Mouse (Mus musculus): ENCODE measurements around the gene Eif2b3. TPM values are rescaled to one million over a fixed set of nuclear protein-coding genes. Genes with fewer than 3 reads are reported as not detected.

The Eif2b3 gene
- polyA plus RNA-seq, 1 experiment from 2014 or later = 46.4 TPM

DNA sequence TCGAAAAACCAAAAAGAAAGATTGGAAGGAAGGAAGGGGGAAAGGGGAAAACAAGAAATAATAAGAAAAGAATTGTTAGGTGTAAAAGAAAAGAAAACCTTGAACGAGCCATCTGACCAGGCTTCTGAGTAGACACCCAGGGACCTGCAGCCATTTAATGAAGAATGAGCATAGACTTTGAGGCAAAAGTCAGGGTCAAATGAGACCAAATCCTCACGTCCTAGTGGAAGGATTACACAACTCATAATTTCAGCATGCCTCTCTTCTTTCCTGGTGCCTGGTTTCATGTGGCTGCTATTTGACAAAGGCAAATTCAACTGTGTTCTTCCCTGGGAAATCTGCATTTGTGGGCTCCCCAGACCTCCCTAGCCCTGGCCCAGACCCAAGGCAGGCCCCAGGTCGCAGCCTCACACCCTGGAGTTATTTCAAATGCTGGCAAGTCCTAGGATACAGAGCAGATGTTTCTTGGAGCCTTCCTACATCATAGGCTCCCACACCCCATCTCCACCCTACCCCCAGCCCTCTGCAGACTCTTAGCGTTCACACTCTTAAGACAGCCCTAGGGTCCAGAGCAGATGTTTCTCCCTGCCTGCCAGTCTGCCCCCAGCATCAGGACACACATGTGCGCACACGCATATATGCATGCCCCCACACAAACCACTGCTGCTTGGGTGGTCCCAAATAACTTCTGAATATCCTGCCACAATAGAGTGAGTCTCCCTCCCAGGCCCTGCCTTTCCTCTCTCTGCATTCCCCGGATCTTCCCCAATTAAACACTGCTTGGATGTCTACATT, 79.0 kb downstream of the Eif2b3 start:
- H3K9ac ChIP-seq = no peak overlapping the region
- 58% methylated on average over 8 of the region's 8 CpGs for WGBS (ENCODE audit: insufficient replicate concordance)
- peaks cover 49% of the 10 kb centered on the region for H3K27me3 ChIP-seq
- peak overlapping the region; percentile 3; the same call in 1 of the 2 replicates for H3K27ac ChIP-seq
- no peak overlapping the region for H3K4me2 ChIP-seq
- no peaks in the 10 kb centered on the region for H3K9me3 ChIP-seq (replicated peaks)
- DNase-seq = no peak
- no peak for ATAC-seq (ENCODE audit: low read depth)
- H3K4me3 ChIP-seq (replicated peaks) = no peak overlapping the region
- peaks cover 17% of the 10 kb centered on the region for H3K4me1 ChIP-seq (replicated peaks)
- H3K36me3 ChIP-seq = no peaks in the 10 kb centered on the region

DNA sequence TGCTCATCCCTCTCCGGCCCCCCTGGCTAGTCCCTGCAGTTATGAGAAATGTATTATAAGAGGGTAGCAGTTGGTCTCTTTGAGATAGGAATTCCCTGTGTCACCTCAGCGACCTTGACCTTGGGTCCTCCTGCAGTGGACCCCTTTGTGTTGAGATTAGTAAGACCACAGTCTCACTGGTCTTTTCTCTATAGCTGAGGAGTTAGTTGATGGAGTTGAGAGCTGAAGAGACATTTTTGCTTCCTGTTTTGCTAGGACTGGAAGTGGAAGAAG, 79.5 kb downstream of the Eif2b3 start:
- H3K27me3 ChIP-seq = peaks cover 49% of the 10 kb centered on the region
- no peaks in the 10 kb centered on the region for H3K36me3 ChIP-seq
- H3K9me3 ChIP-seq (replicated peaks) = no peaks in the 10 kb centered on the region
- DNase-seq (no peak), ATAC-seq (ENCODE audit: low read depth) (no peak)
- H3K4me2 ChIP-seq = no peak overlapping the region
- H3K4me3 ChIP-seq (replicated peaks) = no peak overlapping the region
- 54% methylated on average over 2 of the region's 2 CpGs for WGBS (ENCODE audit: insufficient replicate concordance)
- no peak overlapping the region for H3K27ac ChIP-seq
- peaks cover 17% of the 10 kb centered on the region for H3K4me1 ChIP-seq (replicated peaks)
- H3K9ac ChIP-seq = no peak overlapping the region

DNA sequence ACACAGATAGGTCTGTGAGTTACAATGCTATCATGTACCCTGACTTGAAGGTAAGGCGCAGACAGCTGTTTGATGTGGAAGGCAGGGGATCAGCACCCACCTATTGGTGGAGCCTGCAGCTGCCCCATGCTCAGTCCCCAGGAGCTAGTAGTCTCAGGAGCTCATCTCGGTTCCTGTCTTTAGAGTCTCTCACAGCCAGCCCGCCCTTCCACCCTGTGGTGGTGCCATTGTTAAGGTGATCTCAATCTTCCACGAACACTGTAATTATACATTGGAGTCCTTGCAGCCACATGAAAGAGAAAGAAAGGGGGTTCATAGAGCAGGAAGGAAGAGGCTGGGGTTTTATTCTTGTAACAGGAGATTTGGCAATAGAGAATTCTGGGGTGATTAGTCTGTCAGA, 80.8 kb downstream of the Eif2b3 start:
- no peak overlapping the region for H3K4me3 ChIP-seq (replicated peaks)
- H3K9ac ChIP-seq = no peak overlapping the region
- no peaks in the 10 kb centered on the region for H3K9me3 ChIP-seq (replicated peaks)
- H3K4me1 ChIP-seq (replicated peaks) = peaks cover 17% of the 10 kb centered on the region
- H3K36me3 ChIP-seq = no peaks in the 10 kb centered on the region
- H3K27ac ChIP-seq = no peak overlapping the region
- peaks cover 38% of the 10 kb centered on the region for H3K27me3 ChIP-seq
- DNase-seq (no peak), ATAC-seq (ENCODE audit: low read depth) (no peak)
- 68% methylated on average over 4 of the region's 4 CpGs for WGBS (ENCODE audit: insufficient replicate concordance)
- no peak overlapping the region for H3K4me2 ChIP-seq

DNA sequence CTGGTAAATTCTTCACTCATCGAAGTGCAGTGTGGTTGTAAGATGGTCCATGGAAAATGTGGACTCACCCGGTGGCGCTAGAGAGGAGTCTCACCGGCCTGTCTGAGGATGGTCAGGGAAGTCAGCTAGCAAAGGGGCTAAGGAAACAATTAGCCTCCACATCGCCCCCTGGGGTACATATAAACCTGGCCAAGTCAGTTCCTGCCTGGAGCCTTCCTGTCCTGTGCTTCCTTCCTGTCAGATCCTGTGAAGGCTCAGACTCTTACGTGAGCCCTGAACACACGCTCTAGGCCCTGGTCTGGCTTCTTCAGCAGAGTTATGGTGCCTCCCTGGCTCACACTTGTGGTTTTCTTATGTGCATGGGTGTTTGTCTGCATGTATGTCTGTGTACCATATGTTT, 82.0 kb downstream of the Eif2b3 start:
- H3K9me3 ChIP-seq (replicated peaks) = no peaks in the 10 kb centered on the region
- H3K4me2 ChIP-seq = no peak overlapping the region
- ATAC-seq (ENCODE audit: low read depth) (no peak), DNase-seq (no peak)
- peaks cover 7% of the 10 kb centered on the region for H3K4me1 ChIP-seq (replicated peaks)
- no peak overlapping the region for H3K27ac ChIP-seq
- H3K4me3 ChIP-seq (replicated peaks) = no peak overlapping the region
- H3K9ac ChIP-seq = no peak overlapping the region
- peaks cover 26% of the 10 kb centered on the region for H3K27me3 ChIP-seq
- 36% methylated on average over 7 of the region's 7 CpGs for WGBS (ENCODE audit: insufficient replicate concordance)
- no peaks in the 10 kb centered on the region for H3K36me3 ChIP-seq

DNA sequence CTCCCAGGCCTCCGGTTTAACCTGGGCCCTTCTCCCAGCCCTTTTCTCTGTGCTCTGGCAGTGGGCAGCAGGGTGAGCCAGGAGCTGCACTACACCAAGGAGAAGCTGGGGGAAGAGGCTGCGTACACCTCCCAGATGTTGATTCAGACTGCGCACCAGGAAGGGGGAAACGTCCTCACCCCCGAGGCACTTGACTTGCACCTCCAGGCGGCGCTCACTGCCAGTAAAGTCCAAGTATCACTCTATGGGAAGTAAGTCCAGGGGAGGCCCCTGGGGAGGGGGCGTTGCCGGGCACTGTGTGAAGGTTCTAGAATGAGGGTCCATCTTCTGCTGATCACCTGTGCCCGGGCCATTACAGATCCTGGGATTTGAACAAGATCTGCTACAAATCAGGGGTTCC, 85.5 kb downstream of the Eif2b3 start:
- Histone ChIP-seq H3K4me2 (no peak overlapping the region), H3K4me1 (replicated peaks) (no peaks in the 10 kb centered on the region), H3K27ac (no peak overlapping the region), H3K9ac (no peak overlapping the region), H3K27me3 (no peaks in the 10 kb centered on the region), H3K4me3 (replicated peaks) (no peak overlapping the region), H3K36me3 (no peaks in the 10 kb centered on the region), H3K9me3 (replicated peaks) (no peaks in the 10 kb centered on the region)
- DNase-seq (no peak), ATAC-seq (ENCODE audit: low read depth) (no peak)
- WGBS (ENCODE audit: insufficient replicate concordance) = 69% methylated on average over 10 of the region's 10 CpGs

DNA sequence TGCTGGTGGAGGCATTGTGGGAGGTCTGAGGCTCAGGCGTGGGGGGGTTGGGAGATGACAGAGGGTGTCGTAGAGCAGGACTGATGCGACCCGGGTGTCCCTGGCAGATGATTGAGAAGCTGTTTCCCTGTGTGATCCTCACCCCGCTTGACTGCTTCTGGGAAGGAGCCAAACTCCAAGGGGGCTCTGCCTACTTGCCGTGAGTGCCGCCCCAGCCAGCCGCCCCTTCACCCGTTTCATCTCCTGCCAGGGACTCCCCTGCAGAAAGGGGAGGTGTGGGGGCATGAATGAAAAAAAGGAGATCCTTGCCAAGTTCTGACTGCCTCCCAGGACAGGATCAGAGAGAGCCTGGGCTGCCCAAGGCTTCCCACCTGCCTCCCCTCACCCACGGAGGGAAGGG, 85.9 kb downstream of the Eif2b3 start:
- H3K9ac ChIP-seq = no peak overlapping the region
- 69% methylated on average over 10 of the region's 10 CpGs for WGBS (ENCODE audit: insufficient replicate concordance)
- no peak overlapping the region for H3K27ac ChIP-seq
- H3K36me3 ChIP-seq = no peaks in the 10 kb centered on the region
- H3K4me3 ChIP-seq (replicated peaks) = no peak overlapping the region
- H3K4me1 ChIP-seq (replicated peaks) = no peaks in the 10 kb centered on the region
- DNase-seq (no peak), ATAC-seq (ENCODE audit: low read depth) (no peak)
- no peaks in the 10 kb centered on the region for H3K9me3 ChIP-seq (replicated peaks)
- H3K4me2 ChIP-seq = no peak overlapping the region
- no peaks in the 10 kb centered on the region for H3K27me3 ChIP-seq

DNA sequence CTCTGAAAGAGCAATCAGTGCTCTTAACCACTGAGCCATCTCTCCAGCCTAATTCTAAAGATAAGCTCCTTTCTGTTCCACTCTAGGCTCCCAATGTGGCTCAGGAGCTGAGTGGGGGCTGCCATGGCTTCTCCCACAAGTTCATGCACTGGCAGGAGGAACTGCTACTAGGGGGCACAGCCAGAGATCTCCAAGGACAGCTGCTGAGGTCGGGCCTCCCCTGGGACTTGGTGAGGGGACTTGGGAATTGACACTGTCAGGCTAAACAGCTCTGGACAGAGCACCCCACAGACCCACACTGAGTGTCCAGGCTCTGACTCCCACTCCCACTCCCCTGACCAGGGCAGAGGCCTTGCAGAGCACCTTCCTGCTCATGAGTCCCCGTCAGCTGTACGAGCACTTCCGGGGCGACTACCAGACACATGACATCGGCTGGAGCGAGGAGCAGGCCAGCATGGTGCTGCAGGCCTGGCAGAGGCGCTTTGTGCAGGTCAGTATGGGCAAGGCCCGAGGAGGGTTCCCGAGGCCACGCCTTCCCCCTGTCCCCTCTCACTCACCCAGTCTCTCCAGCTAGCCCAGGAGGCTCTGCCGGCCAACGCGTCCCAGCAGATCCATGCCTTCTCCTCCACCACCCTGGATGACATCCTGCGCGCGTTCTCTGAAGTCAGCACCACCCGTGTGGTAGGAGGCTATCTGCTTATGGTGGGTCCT, 88.8 kb downstream of the Eif2b3 start:
- Histone ChIP-seq H3K27me3 (no peaks in the 10 kb centered on the region), H3K27ac (no peak overlapping the region), H3K9ac (no peak overlapping the region), H3K9me3 (replicated peaks) (no peaks in the 10 kb centered on the region), H3K4me2 (no peak overlapping the region), H3K4me1 (replicated peaks) (no peaks in the 10 kb centered on the region), H3K36me3 (no peaks in the 10 kb centered on the region), H3K4me3 (replicated peaks) (no peak overlapping the region)
- ATAC-seq (ENCODE audit: low read depth) (no peak), DNase-seq (no peak)
- 79% methylated on average over 18 of the region's 18 CpGs for WGBS (ENCODE audit: insufficient replicate concordance)

DNA sequence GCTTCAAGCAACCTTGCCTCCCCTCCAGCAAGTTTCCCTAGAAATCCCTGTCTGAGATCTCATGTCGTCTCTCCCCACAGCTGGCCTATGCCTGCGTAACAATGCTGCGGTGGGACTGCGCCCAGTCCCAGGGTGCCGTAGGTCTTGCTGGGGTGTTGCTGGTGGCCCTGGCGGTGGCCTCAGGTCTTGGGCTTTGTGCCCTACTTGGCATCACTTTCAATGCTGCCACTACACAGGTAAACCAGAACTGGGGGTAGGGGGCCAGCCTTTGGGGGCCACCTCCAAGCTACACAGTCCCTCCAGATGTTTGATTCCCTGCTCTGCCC, 89.3 kb downstream of the Eif2b3 start:
- no peak for DNase-seq
- H3K9ac ChIP-seq = no peak overlapping the region
- no peak for ATAC-seq (ENCODE audit: low read depth)
- no peaks in the 10 kb centered on the region for H3K36me3 ChIP-seq
- WGBS (ENCODE audit: insufficient replicate concordance) = 91% methylated on average over 6 of the region's 6 CpGs
- no peak overlapping the region for H3K4me3 ChIP-seq (replicated peaks)
- H3K4me1 ChIP-seq (replicated peaks) = no peaks in the 10 kb centered on the region
- no peak overlapping the region for H3K4me2 ChIP-seq
- no peak overlapping the region for H3K27ac ChIP-seq
- H3K27me3 ChIP-seq = no peaks in the 10 kb centered on the region
- H3K9me3 ChIP-seq (replicated peaks) = no peaks in the 10 kb centered on the region

DNA sequence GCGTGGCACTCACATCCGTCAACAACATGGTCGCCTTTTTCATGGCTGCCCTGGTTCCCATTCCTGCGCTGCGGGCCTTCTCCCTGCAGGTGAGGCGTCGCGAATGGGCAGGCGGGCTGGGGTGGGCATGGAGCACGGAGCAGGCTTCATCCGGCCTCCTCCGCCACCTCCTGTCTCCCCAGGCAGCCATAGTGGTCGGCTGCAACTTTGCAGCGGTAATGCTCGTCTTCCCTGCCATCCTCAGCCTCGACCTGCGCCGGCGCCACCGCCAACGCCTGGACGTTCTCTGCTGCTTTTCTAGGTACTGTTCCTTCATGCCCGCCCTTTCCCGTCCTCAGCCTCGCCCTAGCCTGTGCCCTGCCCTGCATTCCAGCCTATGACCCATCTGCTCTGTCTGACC, 90.1 kb downstream of the Eif2b3 start:
- Histone ChIP-seq H3K4me1 (replicated peaks) (no peaks in the 10 kb centered on the region), H3K27ac (no peak overlapping the region), H3K9me3 (replicated peaks) (no peaks in the 10 kb centered on the region), H3K4me2 (no peak overlapping the region), H3K4me3 (replicated peaks) (no peak overlapping the region), H3K36me3 (no peaks in the 10 kb centered on the region), H3K27me3 (no peaks in the 10 kb centered on the region), H3K9ac (no peak overlapping the region)
- WGBS (ENCODE audit: insufficient replicate concordance) = 84% methylated on average over 25 of the region's 25 CpGs
- no peak for ATAC-seq (ENCODE audit: low read depth)
- DNase-seq = no peak

DNA sequence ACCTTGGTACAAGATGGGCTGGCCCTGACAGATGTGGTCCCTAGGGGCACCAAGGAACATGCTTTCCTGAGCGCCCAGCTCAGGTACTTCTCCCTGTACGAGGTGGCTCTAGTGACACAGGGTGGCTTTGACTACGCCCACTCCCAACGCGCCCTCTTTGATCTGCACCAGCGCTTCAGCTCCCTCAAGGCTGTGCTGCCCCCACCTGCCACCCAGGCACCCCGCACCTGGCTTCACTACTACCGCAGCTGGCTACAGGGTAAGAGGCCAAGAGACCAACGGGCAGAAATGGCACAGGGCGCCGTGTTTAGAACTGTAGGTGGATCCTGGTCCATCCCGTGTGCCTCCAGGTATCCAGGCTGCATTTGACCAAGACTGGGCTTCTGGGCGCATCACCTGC, 91.0 kb downstream of the Eif2b3 start:
- Histone ChIP-seq H3K4me2 (no peak overlapping the region), H3K9ac (no peak overlapping the region), H3K9me3 (replicated peaks) (no peaks in the 10 kb centered on the region), H3K4me3 (replicated peaks) (no peak overlapping the region), H3K4me1 (replicated peaks) (no peaks in the 10 kb centered on the region), H3K27ac (no peak overlapping the region), H3K36me3 (no peaks in the 10 kb centered on the region), H3K27me3 (no peaks in the 10 kb centered on the region)
- WGBS (ENCODE audit: insufficient replicate concordance) = 84% methylated on average over 13 of the region's 13 CpGs
- DNase-seq (no peak), ATAC-seq (ENCODE audit: low read depth) (no peak)

DNA sequence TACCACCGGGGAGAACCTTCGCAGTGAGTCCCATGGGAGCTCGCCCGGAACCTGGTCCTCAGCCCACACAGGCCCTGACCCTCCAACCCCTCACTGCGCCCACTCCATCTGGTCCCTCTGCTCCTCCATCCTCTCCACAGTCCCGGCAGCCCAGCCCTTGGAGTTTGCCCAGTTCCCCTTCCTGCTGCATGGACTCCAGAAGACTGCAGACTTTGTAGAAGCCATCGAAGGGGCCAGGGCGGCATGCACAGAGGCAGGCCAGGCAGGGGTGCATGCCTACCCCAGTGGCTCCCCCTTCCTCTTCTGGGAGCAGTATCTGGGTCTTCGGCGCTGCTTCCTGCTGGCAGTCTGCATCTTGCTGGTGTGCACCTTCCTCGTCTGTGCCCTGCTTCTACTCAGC, 91.8 kb downstream of the Eif2b3 start:
- H3K27ac ChIP-seq = no peak overlapping the region
- 73% methylated on average over 11 of the region's 11 CpGs for WGBS (ENCODE audit: insufficient replicate concordance)

DNA sequence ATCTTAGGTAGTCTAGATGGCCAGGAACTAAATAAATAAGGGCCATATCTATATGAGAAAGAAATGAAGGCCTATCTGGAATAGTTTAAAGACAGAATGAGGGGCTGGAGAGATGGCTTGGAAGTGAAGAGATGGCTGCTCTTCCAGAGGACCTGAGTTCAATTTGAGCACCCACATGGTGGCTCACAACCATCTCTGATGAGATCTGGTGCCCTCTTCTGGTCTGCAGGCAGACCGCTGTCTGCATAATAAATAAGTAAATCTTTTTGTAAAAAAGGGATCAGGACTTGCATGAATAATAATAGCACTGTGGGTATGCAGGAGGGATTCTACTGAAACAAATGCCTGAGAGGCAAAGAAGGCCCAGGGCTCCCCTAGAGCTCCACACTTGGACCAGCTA, 94.0 kb downstream of the Eif2b3 start:
- no peak for DNase-seq
- no peak for ATAC-seq (ENCODE audit: low read depth)
- Histone ChIP-seq H3K27me3 (no peaks in the 10 kb centered on the region), H3K4me3 (replicated peaks) (no peak overlapping the region), H3K4me1 (replicated peaks) (no peaks in the 10 kb centered on the region; the same call in 1 of the 2 replicates), H3K27ac (no peak overlapping the region), H3K4me2 (no peak overlapping the region), H3K9me3 (replicated peaks) (no peaks in the 10 kb centered on the region), H3K9ac (no peak overlapping the region), H3K36me3 (no peaks in the 10 kb centered on the region)
- WGBS (ENCODE audit: insufficient replicate concordance) = 94% methylated on average over 1 of the region's 1 CpGs

More for the DNA sequence above, 91.8 kb downstream of the Eif2b3 start:
- DNase-seq (no peak), ATAC-seq (ENCODE audit: low read depth) (no peak)
- Histone ChIP-seq H3K36me3 (no peaks in the 10 kb centered on the region), H3K4me2 (no peak overlapping the region), H3K4me1 (replicated peaks) (no peaks in the 10 kb centered on the region), H3K9me3 (replicated peaks) (no peaks in the 10 kb centered on the region), H3K9ac (no peak overlapping the region), H3K4me3 (replicated peaks) (no peak overlapping the region), H3K27me3 (no peaks in the 10 kb centered on the region)

All from liver, embryonic 13.5 days (tissue).